Mouse (Mus musculus) CD4-positive helper T cell, adult 2 months (primary cell): Measurements from ENCODE around the gene Ptpn3.
"Not testable (repeated sequence)": the region's sequence is repeated elsewhere in the genome, so short reads cannot be mapped to it uniquely, and the experiment has no call there.

Source experiments
- DNase-seq: peaks from one replicate; pipeline ENCODE4 v3.0.0-alpha.2; 2012; ENCODE audit warnings: low read depth, missing footprints, low spot score

The Ptpn3 gene

GRCm38 (mm10) chr4:57299701-57300468 lies 1.8 kb downstream of the Ptpn3 start:
- peak; percentile 81 for DNase-seq

- DNase-seq: no peak
These were observed 2.3 kb downstream of the Ptpn3 start for GRCm38 (mm10) chr4:57299308-57299700.

- no peak for DNase-seq
These were observed 3.5 kb downstream of the Ptpn3 start for GRCm38 (mm10) chr4:57298181-57298580.

- peak; percentile 28 for DNase-seq
These were observed 6.5 kb downstream of the Ptpn3 start for GRCm38 (mm10) chr4:57294971-57295656.

GRCm38 (mm10) chr4:57292670-57293069 lies 9.0 kb downstream of the Ptpn3 start:
- no peak for DNase-seq

- no peak for DNase-seq
These were observed 11.6 kb downstream of the Ptpn3 start for GRCm38 (mm10) chr4:57290049-57290448.

GRCm38 (mm10) chr4:57287808-57288207 lies 13.8 kb downstream of the Ptpn3 start:
- DNase-seq: peak; percentile 55

- no peak for DNase-seq
These were observed 16.4 kb downstream of the Ptpn3 start for GRCm38 (mm10) chr4:57285251-57285650.

- no peak for DNase-seq
These were observed 18.4 kb downstream of the Ptpn3 start for GRCm38 (mm10) chr4:57283189-57283588.

- no peak for DNase-seq
These were observed 19.0 kb downstream of the Ptpn3 start for GRCm38 (mm10) chr4:57282630-57283029.

- DNase-seq: no peak
These were observed 19.5 kb downstream of the Ptpn3 start for GRCm38 (mm10) chr4:57282179-57282578.

GRCm38 (mm10) chr4:57280888-57281287 lies 20.7 kb downstream of the Ptpn3 start:
- DNase-seq: no peak

GRCm38 (mm10) chr4:57279229-57279628 lies 22.4 kb downstream of the Ptpn3 start:
- peak; percentile 38 for DNase-seq

- DNase-seq: no peak
These were observed 22.8 kb downstream of the Ptpn3 start for GRCm38 (mm10) chr4:57278812-57279211.

GRCm38 (mm10) chr4:57277671-57278070 lies 24.0 kb downstream of the Ptpn3 start:
- no peak for DNase-seq

GRCm38 (mm10) chr4:57275116-57275743 lies 26.4 kb downstream of the Ptpn3 start:
- peak; percentile 65 for DNase-seq

- no peak for DNase-seq
These were observed 27.8 kb downstream of the Ptpn3 start for GRCm38 (mm10) chr4:57273532-57274502.

- no peak for DNase-seq
These were observed 30.6 kb downstream of the Ptpn3 start for GRCm38 (mm10) chr4:57270991-57271390.

- not testable (repeated sequence) for DNase-seq
These were observed 31.1 kb downstream of the Ptpn3 start for GRCm38 (mm10) chr4:57270489-57270888.

GRCm38 (mm10) chr4:57269344-57269743 lies 32.3 kb downstream of the Ptpn3 start:
- DNase-seq: no peak

- DNase-seq: no peak
These were observed 33.3 kb downstream of the Ptpn3 start for GRCm38 (mm10) chr4:57268330-57268729.
